Mouse (Mus musculus) telencephalon, adult 2 months (tissue): ENCODE results near the gene Clcn2.

Experiments used
- DNase-seq: peaks from one replicate; pipeline ENCODE4 v3.0.0-alpha.2; 2011; ENCODE audit warnings: low read depth, low spot score

Gene Clcn2

DNA sequence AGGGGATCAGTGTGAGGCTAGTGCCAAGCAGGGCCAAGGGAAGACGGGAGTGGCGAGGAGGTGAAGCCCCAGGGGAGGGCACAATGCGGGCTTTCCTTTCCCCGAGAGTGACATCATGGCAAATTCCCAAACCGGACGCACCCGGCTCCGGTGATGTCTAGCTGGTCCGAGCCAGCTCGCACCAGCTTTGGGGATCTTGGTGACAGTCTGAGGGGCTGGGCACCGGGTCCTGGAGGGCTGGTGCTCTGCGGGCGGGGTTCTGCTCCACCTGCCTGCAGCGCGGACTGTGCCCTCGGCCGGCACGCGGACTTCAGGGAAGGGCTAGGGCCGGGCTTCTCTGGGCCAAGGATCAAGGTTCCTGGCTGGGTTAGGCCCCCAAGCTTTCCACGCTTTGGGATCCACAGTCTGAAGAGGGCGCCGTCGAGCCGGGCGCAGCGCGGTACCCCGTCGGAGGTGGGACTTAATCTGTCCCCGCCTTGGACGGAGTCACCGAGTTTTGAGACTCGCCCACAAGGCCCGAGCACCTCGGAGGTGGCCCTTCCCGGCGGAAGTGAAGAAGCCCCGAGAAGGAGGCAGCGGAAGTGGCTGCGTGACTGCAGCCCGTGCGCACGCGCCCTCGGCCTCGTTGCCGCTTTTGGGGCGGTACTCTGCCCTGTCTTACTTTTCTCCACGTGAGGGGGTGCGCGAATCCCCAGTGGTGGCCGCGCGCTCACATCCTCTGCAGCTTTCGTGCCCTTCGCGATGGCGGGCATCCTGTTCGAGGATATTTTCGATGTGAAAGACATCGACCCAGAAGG, at the start of gene Clcn2, which contains the start of gene Polr2h:
Gene Clcn2, minus strand, starts transcription at position 566 of the 797 bp plus-strand sequence.
Gene Polr2h, plus strand, starts transcription at position 485 of the 797 bp plus-strand sequence.
- peak; percentile 98 for DNase-seq

DNA sequence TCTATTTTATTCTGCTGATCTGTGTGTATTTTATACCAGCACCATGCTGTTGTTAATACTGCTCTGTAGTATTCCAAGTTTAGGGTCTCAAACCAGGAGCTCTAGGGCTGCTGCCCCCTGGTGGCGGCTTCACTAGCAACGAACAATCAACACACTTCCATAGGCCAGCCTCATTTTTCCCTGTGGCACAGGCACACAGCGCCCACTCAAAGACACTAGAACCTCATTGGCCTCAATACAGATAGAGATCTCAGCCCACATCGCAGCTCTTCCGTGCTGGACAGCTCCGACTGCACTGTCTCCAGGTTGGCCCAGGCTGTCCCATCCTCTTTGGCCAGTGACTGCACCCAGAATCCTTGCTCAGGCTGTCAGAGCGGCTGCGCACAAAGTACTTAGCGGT, 47.7 kb upstream of the Clcn2 start:
- no peak for DNase-seq

DNA sequence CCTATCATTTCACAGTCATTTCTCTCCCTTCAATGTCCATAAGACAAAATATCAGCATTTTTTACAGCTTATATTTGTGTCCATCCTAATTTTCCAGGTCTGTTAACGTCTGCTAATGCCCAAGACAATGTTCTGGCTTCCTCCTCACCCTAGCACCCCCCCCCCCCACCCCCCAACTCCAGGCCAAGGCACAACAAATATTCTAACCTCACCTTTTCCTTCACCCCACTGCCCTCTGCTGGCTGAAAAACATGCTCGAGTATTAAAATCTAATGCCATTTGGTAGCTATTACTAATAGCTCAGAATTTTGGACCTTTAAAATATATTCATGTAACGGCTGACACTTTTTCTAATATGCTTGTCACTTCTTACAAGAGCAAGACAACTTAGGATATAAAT, 44.1 kb upstream of the Clcn2 start:
- no peak for DNase-seq

GRCm38 (mm10) chr16:20757385-20757784, 39.8 kb upstream of the Clcn2 start:
- DNase-seq: no peak

GRCm38 (mm10) chr16:20756052-20756451, 38.5 kb upstream of the Clcn2 start:
- DNase-seq: no peak

GRCm38 (mm10) chr16:20750518-20750917, 33.0 kb upstream of the Clcn2 start:
- DNase-seq: no peak

DNA sequence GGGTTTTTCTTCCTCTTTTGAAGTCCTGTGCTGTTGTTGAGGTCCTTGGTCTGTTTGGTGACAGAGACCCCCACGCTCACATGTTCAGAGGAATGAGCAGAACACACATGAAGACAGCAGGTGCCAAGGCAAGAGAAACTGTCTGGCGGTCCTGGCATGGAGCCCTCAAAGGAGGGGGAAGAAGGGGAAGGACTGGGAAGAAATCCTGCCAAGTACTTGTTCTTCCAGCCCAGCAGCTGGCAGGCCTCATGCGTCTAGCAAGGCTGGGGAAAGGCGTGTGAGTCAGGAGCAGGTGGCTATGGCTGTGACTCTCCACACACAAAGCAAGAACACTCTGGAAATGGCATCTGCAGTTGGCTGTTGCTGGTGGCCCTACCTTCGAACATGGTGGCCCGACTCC, 29.1 kb upstream of the Clcn2 start:
- peak; percentile 78 for DNase-seq

DNA sequence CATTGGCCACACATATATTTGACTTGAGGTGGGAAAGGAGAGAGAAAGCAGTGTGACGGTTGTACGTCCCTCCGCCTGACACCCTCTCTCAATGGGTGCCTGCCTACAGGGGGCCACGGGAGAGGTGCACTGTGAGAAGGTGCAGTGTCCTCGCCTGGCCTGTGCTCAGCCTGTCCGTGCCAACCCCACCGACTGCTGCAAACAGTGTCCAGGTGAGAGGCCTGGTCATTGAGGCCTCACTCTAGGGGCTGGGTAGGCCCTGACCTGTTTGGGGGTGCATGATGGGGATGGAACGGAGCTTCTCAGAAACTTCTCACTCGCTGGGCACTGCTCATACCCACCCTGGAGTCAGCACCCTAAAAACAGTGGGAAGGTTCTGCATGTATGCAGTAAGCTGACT, 22.3 kb upstream of the Clcn2 start:
- no peak for DNase-seq

- DNase-seq: no peak
These were observed 19.3 kb upstream of the Clcn2 start for GRCm38 (mm10) chr16:20736823-20737222.

DNA sequence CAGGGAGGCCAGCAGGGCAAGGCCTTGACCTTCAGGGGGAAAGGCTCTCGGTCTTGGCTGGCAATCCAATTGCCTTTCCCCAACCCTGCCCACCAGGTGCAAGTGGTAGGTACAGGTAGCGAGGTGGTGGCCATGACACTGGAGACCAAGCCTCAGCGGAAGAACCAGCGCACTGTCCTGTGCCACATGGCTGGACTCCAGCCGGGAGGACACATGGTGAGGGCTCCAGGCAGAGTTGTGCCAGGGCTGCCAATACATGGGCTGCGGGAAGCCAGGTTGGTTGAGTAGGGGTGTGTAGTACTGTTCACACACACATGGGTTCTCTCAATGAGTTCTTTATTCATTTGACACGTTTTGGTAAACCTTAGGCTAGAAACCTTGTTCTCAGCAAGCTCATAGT, 18.6 kb upstream of the Clcn2 start:
- no peak for DNase-seq

- DNase-seq: no peak
These were observed 18.1 kb upstream of the Clcn2 start for GRCm38 (mm10) chr16:20735651-20736050.

GRCm38 (mm10) chr16:20733731-20734730, 16.5 kb upstream of the Clcn2 start, which contains the start of gene Thpo:
Thpo (minus strand) TSS chr16:20734511.
- DNase-seq: no peak

- no peak for DNase-seq
These were observed 15.6 kb upstream of the Clcn2 start, which contains the start of gene Chrd for GRCm38 (mm10) chr16:20732925-20733730. Chrd (plus strand) TSS chr16:20733127.

DNA sequence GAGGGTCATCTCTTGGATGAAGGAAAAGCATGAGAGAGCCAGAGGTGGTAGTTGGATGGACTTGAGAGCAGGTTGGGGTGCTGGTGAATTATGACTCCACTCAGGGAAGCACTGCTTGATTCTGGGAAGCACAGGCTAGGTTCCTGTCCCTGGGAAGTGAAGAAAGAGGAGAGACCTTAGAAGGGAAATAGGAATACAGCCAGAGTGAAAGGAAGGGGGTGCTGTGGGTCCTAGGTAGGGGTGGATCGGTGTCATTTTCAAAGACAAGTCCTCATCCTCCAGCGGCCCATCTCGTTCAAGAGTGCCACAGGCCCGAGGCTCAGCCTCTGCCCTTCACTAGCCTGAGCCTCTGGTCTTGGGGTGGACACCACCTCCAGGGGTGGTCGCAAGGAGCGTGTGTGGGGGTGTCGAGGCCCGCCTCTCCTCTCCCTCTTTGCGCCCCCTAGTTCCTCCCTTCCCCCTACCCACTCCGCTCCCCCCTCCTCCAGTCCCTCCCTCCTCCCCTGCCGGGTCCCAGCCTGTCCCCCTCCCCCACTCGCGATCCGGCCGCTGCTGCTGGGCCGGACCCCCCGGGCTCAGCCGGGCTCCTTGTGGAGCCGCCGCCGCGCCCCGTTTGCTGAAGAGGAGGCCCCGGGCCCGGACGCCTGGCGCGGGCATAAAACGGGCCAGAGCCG, 14.8 kb upstream of the Clcn2 start:
- DNase-seq: no peak

DNA sequence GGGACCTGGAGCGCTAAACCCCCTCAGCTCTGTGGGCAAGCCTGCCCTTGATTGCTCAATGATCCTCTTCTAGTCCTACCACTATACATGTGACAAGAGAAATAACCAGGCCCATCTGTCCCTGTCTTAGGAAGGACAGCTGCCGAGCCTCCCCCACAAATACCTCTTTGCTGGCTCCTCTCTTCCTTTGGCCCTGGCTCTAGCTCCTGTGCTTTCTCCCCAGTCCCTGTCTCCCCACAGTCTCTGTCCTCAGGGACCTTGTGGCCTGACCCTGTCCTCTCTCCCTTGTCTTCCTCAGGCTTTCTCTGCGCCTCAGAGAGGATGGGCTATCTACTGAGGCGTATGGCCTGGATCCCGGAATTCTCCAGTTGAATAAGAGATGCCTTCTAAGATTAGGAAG, 14.1 kb upstream of the Clcn2 start:
- peak; percentile 67 for DNase-seq

DNA sequence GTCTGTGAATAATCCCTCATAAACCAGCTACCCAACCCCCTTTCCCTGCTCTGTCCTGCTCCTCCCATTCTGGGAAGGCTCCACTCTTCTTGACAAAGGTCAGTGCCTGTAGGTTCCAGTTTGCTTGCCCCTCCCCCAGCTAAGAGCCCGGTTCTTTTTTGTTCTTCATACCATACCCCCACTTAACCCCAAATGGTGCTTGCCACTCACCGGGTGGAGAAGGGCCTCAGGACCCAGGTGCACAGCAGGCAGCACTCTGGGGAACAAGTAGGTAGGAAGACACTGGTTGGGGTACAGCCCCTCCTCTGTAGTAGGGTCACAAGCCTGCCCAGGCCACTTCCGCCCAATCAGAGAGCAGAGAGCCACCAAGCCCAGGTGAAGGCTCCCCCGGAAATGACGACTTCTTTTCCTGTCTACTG, 12.8 kb upstream of the Clcn2 start:
- DNase-seq: no peak

DNA sequence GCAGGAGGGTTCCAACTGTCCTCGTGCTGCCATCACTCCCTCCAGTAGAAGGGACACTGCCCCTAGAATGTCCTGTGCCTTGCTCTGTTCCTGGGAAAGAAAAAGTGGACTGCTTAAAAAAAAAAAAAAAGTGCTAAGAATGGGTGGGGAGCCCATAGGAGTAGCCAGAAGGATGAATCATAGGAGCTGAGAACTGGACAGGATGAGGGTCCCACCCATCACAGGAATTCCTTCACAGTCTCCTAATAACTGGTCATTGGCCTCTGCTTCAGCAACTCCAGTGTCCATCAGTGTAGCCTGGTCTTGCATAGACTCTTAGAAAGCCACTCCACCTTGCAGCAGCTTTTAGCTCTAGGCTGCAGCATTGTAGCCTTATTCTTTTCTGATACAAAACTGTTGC, 8.8 kb upstream of the Clcn2 start:
- no peak for DNase-seq

GRCm38 (mm10) chr16:20725750-20726149, 8.2 kb upstream of the Clcn2 start:
- DNase-seq: no peak

DNA sequence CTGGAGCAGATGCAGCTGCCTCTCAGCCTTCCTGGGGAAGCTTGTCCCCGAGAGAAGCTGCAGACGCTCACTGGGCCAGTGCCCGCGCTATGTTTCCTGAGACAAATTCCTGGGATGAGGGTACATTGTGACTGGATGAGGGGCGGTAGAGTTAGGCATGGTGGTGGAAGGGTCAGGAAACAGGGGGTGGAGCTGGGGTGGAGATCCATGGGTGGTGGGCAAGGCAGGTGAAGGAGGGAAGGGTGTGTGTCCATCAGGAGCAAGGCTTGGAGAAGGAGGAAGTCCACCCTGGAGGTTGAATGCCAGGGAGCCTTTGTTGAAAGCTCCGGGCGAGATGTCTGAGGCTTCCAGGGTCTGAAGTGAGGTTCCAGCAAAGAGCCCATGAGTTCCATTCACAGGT, 7.8 kb upstream of the Clcn2 start:
- DNase-seq: no peak

DNA sequence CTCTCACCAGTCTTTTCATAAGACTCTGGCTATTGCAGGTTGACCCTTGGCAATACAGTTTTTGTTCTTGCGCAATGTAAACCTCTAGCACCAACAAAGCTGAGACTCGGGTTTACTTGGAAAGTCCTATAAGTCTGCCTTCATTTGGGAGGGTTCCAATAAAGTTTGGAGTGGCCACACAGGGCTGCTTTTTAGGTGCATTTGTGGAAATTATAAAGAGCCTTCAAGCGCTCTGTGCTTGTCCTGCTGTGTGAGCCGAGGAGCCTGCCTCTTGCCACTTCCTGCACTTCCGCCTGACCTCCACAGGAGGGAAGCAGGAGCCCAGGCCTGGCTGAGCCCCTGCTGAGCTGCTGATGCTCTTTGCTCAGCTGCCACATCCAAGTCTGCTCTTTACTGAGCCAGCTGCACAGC, 6.8 kb upstream of the Clcn2 start:
- no peak for DNase-seq

DNA sequence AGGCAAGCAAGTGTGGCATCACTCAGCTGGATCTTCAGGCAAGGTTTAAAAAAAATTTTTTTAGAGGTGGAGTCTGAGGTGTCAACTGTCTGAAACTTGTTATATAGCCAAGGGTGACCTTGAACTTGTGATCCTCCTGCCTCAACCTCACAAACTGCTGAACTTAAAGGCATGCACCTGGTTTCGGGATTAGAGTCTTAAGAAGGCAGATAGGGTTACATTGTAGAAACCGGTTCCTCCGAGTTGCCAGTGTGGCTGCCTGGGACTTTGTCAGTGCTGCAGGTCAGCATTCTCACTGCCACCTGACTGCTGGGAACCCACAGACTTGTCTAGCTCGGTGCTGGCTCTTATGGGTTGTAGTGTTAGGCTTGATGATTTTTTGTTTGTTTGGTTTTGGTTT, 5.7 kb upstream of the Clcn2 start:
- no peak for DNase-seq
